Mouse (Mus musculus): ENCODE measurements around the gene Olfr385. TPM values are rescaled to one million over a fixed set of nuclear protein-coding genes. Genes with fewer than 3 reads are reported as not detected.

Gene Olfr385
- polyA plus RNA-seq (2014; fragmentation: Illumina TruSeq; extraction: RNeasy Lipid Tissue Mini Kit (QIAGEN cat#74804); ENCODE audit: insufficient read depth, low read depth, low replicate concordance) = not detected

GRCm38 (mm10) chr11:73592908-73593307 lies at the start of gene Olfr385:
Gene Olfr385, minus strand, starts transcription at chr11:73593008.

DNA sequence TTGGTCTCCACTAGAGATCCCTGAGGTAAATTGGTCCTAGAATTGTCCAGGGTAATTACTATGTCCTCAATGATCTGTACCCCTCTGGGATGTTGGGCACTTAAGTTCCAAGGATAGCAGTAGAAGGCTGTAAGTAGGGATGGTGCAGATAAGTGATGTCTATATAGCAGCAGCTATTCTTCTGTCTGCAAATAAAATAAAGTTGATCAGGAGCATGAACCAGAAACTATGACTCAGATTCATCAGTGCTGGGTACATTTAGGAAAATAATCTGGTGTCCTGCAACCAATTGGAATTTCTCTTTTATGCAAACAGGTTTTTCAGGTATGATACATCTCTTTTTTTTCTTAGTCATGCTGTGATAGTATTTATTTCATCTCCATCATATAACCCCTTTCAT lies 5.5 kb upstream of the Olfr385 start, which contains the start of gene Olfr384:
TSS of gene Olfr384 (plus strand) at position 301 of the 400 bp plus-strand sequence.

Other genes starting within 250 kb of the Olfr385 start
- gene Olfr20, start 242.2 kb downstream of the Olfr385 start, polyA plus RNA-seq (2014; fragmentation: Illumina TruSeq; extraction: RNeasy Lipid Tissue Mini Kit (QIAGEN cat#74804); ENCODE audit: insufficient read depth, low read depth, low replicate concordance) = not detected
- gene Olfr376, start 221.8 kb downstream of the Olfr385 start, polyA plus RNA-seq (2014; fragmentation: Illumina TruSeq; extraction: RNeasy Lipid Tissue Mini Kit (QIAGEN cat#74804); ENCODE audit: insufficient read depth, low read depth, low replicate concordance) = not detected
- gene Olfr1, start 193.4 kb downstream of the Olfr385 start, polyA plus RNA-seq (2014; fragmentation: Illumina TruSeq; extraction: RNeasy Lipid Tissue Mini Kit (QIAGEN cat#74804); ENCODE audit: insufficient read depth, low read depth, low replicate concordance) = not detected
- gene Olfr378, start 164.5 kb downstream of the Olfr385 start, polyA plus RNA-seq (2014; fragmentation: Illumina TruSeq; extraction: RNeasy Lipid Tissue Mini Kit (QIAGEN cat#74804); ENCODE audit: insufficient read depth, low read depth, low replicate concordance) = not detected
- not detected for gene Olfr380, start 135.5 kb downstream of the Olfr385 start, polyA plus RNA-seq (2014; fragmentation: Illumina TruSeq; extraction: RNeasy Lipid Tissue Mini Kit (QIAGEN cat#74804); ENCODE audit: insufficient read depth, low read depth, low replicate concordance)
- not detected for gene Olfr381, start 101.4 kb downstream of the Olfr385 start, polyA plus RNA-seq (2014; fragmentation: Illumina TruSeq; extraction: RNeasy Lipid Tissue Mini Kit (QIAGEN cat#74804); ENCODE audit: insufficient read depth, low read depth, low replicate concordance)
- not detected for gene Olfr382, start 75.8 kb downstream of the Olfr385 start, polyA plus RNA-seq (2014; fragmentation: Illumina TruSeq; extraction: RNeasy Lipid Tissue Mini Kit (QIAGEN cat#74804); ENCODE audit: insufficient read depth, low read depth, low replicate concordance)
- not detected for gene Olfr384, start 5.6 kb upstream of the Olfr385 start, polyA plus RNA-seq (2014; fragmentation: Illumina TruSeq; extraction: RNeasy Lipid Tissue Mini Kit (QIAGEN cat#74804); ENCODE audit: insufficient read depth, low read depth, low replicate concordance)
- gene Zfp735, start 95.8 kb upstream of the Olfr385 start, polyA plus RNA-seq (2014; fragmentation: Illumina TruSeq; extraction: RNeasy Lipid Tissue Mini Kit (QIAGEN cat#74804); ENCODE audit: insufficient read depth, low read depth, low replicate concordance) = not detected
- not detected for gene Olfr389, start 187.7 kb upstream of the Olfr385 start, polyA plus RNA-seq (2014; fragmentation: Illumina TruSeq; extraction: RNeasy Lipid Tissue Mini Kit (QIAGEN cat#74804); ENCODE audit: insufficient read depth, low read depth, low replicate concordance)
- gene Olfr390, start 190.0 kb upstream of the Olfr385 start, polyA plus RNA-seq (2014; fragmentation: Illumina TruSeq; extraction: RNeasy Lipid Tissue Mini Kit (QIAGEN cat#74804); ENCODE audit: insufficient read depth, low read depth, low replicate concordance) = not detected
- gene Olfr391-ps, start 210.0 kb upstream of the Olfr385 start, polyA plus RNA-seq (2014; fragmentation: Illumina TruSeq; extraction: RNeasy Lipid Tissue Mini Kit (QIAGEN cat#74804); ENCODE audit: insufficient read depth, low read depth, low replicate concordance) = not detected
- gene Olfr392, start 224.0 kb upstream of the Olfr385 start, polyA plus RNA-seq (2014; fragmentation: Illumina TruSeq; extraction: RNeasy Lipid Tissue Mini Kit (QIAGEN cat#74804); ENCODE audit: insufficient read depth, low read depth, low replicate concordance) = not detected